Mouse (Mus musculus): Measurements from ENCODE around the gene Nit2. TPM values are rescaled to one million over a fixed set of nuclear protein-coding genes. Genes with fewer than 3 reads are reported as not detected.

The Nit2 gene
- polyA plus RNA-seq, 1 experiment from 2014 or later: 49.9 TPM

- ATAC-seq (ENCODE audit: low FRiP score) (peak; percentile 49; the same call in 1 of the 2 replicates), DNase-seq (ENCODE audit: low spot score, missing footprints) (peak; percentile 93)
- WGBS: under 1% methylated on average over 59 of the region's 59 CpGs
Observed at GRCm38 (mm10) chr16:57121816-57122415, 45.2 kb downstream of the Nit2 start.

GRCm38 (mm10) chr16:57120913-57121815 lies 46.0 kb downstream of the Nit2 start, which contains the start of gene Tomm70a:
Tomm70a (plus strand) TSS chr16:57121703.
- Histone ChIP-seq H3K4me3 (ENCODE audit: low read depth, low read length) (peak within 1 kb of the TSS; percentile 86), H3K4me2 (peak within 1 kb of the TSS; percentile 68), H3K27me3 (ENCODE audit: control insufficient read depth, insufficient read depth, low read length) (no peaks in the 10 kb centered on the region), H3K4me1 (ENCODE audit: control insufficient read depth, insufficient read depth, low read length) (peaks cover 12% of the 10 kb centered on the region), H3K27ac (ENCODE audit: low read depth, low read length) (peak within 1 kb of the TSS; percentile 88), H3K36me3 (ENCODE audit: control insufficient read depth, insufficient read depth, low read length) (no peaks in the 10 kb centered on the region), H3K9me3 (ENCODE audit: control insufficient read depth, low read length) (no peaks in the 10 kb centered on the region), H3K9ac (ENCODE audit: low read length) (peak within 1 kb of the TSS; percentile 90)
- DNase-seq (ENCODE audit: low spot score, missing footprints) (peak; percentile 99), ATAC-seq (ENCODE audit: low FRiP score) (peak; percentile 99)
- WGBS: under 1% methylated on average over 35 of the region's 37 CpGs

More at GRCm38 (mm10) chr16:57121816-57122415, 45.2 kb downstream of the Nit2 start:
- Histone ChIP-seq H3K4me1 (ENCODE audit: control insufficient read depth, insufficient read depth, low read length) (peaks cover 12% of the 10 kb centered on the region), H3K4me3 (ENCODE audit: low read depth, low read length) (peak overlapping the region; percentile 86), H3K9ac (ENCODE audit: low read length) (peak overlapping the region; percentile 90), H3K9me3 (ENCODE audit: control insufficient read depth, low read length) (no peaks in the 10 kb centered on the region), H3K27ac (ENCODE audit: low read depth, low read length) (peak overlapping the region; percentile 88), H3K36me3 (ENCODE audit: control insufficient read depth, insufficient read depth, low read length) (no peaks in the 10 kb centered on the region), H3K27me3 (ENCODE audit: control insufficient read depth, insufficient read depth, low read length) (no peaks in the 10 kb centered on the region), H3K4me2 (peak overlapping the region; percentile 68)

- ATAC-seq (ENCODE audit: low FRiP score) (no peak), DNase-seq (ENCODE audit: low spot score, missing footprints) (no peak)
- no peak overlapping the region for H3K4me2 ChIP-seq
- H3K9ac ChIP-seq (ENCODE audit: low read length): no peak overlapping the region
- H3K27ac ChIP-seq (ENCODE audit: low read depth, low read length): no peak overlapping the region
- H3K4me1 ChIP-seq (ENCODE audit: control insufficient read depth, insufficient read depth, low read length): no peaks in the 10 kb centered on the region
- H3K27me3 ChIP-seq (ENCODE audit: control insufficient read depth, insufficient read depth, low read length): no peaks in the 10 kb centered on the region
- no peaks in the 10 kb centered on the region for H3K9me3 ChIP-seq (ENCODE audit: control insufficient read depth, low read length)
- no peak overlapping the region for H3K4me3 ChIP-seq (ENCODE audit: low read depth, low read length)
- no peaks in the 10 kb centered on the region for H3K36me3 ChIP-seq (ENCODE audit: control insufficient read depth, insufficient read depth, low read length)
- 78% methylated on average over 2 of the region's 2 CpGs for WGBS
Observed at GRCm38 (mm10) chr16:57117562-57117961, 49.6 kb downstream of the Nit2 start.

- Histone ChIP-seq H3K4me1 (ENCODE audit: control insufficient read depth, insufficient read depth, low read length) (no peaks in the 10 kb centered on the region), H3K9ac (ENCODE audit: low read length) (no peak overlapping the region), H3K27ac (ENCODE audit: low read depth, low read length) (no peak overlapping the region), H3K27me3 (ENCODE audit: control insufficient read depth, insufficient read depth, low read length) (no peaks in the 10 kb centered on the region), H3K9me3 (ENCODE audit: control insufficient read depth, low read length) (no peaks in the 10 kb centered on the region), H3K4me2 (no peak overlapping the region), H3K4me3 (ENCODE audit: low read depth, low read length) (no peak overlapping the region), H3K36me3 (ENCODE audit: control insufficient read depth, insufficient read depth, low read length) (no peaks in the 10 kb centered on the region)
- ATAC-seq (ENCODE audit: low FRiP score): no peak
- DNase-seq (ENCODE audit: low spot score, missing footprints): no peak
Observed at GRCm38 (mm10) chr16:57116066-57116465, 51.1 kb downstream of the Nit2 start.

Other genes starting within 250 kb of the Nit2 start
- not detected in 2 replicates for gene Lnp1, start 239.3 kb downstream of the Nit2 start, polyA plus RNA-seq (2014; fragmentation: Nextera tagmentation; extraction: Ambion mirVana)
- not detected in 2 replicates for gene Tmem45a2, start 96.0 kb downstream of the Nit2 start, polyA plus RNA-seq (2014; fragmentation: Nextera tagmentation; extraction: Ambion mirVana)
- 67.9 and 74.1 TPM in 2 replicates for gene Tomm70a, start 45.6 kb downstream of the Nit2 start, polyA plus RNA-seq (2014; fragmentation: Nextera tagmentation; extraction: Ambion mirVana)
- gene Tbc1d23, start 64.2 kb upstream of the Nit2 start, polyA plus RNA-seq (2014; fragmentation: Nextera tagmentation; extraction: Ambion mirVana): 23.8 and 24.7 TPM in 2 replicates
- gene Tmem30c, start 125.5 kb upstream of the Nit2 start, polyA plus RNA-seq (2014; fragmentation: Nextera tagmentation; extraction: Ambion mirVana): 0.10 TPM in 1 of 2 replicates, not detected in the other
- 6.8 and 9.5 TPM in 2 replicates for gene Filip1l, start 185.8 kb upstream of the Nit2 start, polyA plus RNA-seq (2014; fragmentation: Nextera tagmentation; extraction: Ambion mirVana)